Mouse (Mus musculus): ENCODE measurements around the gene Tmem63c. TPM values are rescaled to one million over a fixed set of nuclear protein-coding genes. Genes with fewer than 3 reads are reported as not detected.

The Tmem63c gene
- polyA plus RNA-seq, 1 experiment = not detected

DNA sequence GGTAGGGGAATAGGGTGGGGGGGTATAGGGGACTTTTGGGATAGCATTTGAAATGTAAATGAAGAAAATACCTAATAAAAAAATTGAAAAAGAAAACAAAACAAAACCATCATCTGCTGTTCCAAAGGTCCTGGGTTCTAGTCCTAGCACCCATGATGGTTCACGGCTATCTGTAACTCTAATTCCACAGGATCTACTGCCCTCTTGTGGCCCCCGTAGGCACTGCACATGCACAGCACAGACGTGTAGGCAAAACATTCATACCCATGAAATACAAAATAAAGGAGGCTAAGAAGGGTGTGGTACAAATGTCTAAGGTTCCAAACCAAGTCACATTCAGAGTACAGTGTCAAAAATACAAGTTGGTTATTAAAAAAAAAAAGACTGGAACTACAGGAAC, 4.1 kb upstream of the Tmem63c start:
- TF ChIP-seq CTCF (IDR thresholded peaks at IDR 0.05; ENCODE audit: insufficient read depth, low read depth, low read length) (no peak), POLR2A (IDR thresholded peaks at IDR 0.05; ENCODE audit: insufficient read depth, low read depth, low read length) (no peak)
- Histone ChIP-seq H3K4me1 (ENCODE audit: control insufficient read depth, insufficient read depth, low read length) (no peaks in the 10 kb centered on the region), H3K4me3 (ENCODE audit: insufficient read depth, low read depth, low read length) (no peak overlapping the region), H3K27ac (ENCODE audit: insufficient read depth, low read depth, low read length) (no peak overlapping the region)
- WGBS = 53% methylated on average over 3 of the region's 3 CpGs

DNA sequence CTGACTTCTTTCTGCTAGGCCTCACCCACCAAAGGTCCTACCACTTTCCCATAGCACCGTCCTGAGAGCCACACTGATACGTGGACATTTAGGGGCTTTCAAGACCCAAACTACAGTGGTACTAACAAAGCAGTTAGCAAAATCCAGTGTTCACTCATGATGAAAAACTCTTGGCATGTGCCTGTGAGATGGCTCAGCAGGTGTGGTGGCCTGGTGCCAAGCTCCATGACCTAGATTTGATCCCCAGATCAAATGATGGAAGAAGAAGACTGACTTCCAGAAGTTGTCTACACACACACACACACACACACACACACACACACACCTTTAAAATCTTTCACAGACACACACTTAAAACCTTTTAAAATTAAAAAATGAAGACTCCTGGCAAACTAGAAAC, 2.4 kb upstream of the Tmem63c start:
- H3K27ac ChIP-seq (ENCODE audit: insufficient read depth, low read depth, low read length) = no peak overlapping the region
- WGBS = 77% methylated on average over 2 of the region's 2 CpGs
- TF ChIP-seq POLR2A (IDR thresholded peaks at IDR 0.05; ENCODE audit: insufficient read depth, low read depth, low read length) (no peak), CTCF (IDR thresholded peaks at IDR 0.05; ENCODE audit: insufficient read depth, low read depth, low read length) (no peak)
- no peaks in the 10 kb centered on the region for H3K4me1 ChIP-seq (ENCODE audit: control insufficient read depth, insufficient read depth, low read length)
- H3K4me3 ChIP-seq (ENCODE audit: insufficient read depth, low read depth, low read length) = no peak overlapping the region

DNA sequence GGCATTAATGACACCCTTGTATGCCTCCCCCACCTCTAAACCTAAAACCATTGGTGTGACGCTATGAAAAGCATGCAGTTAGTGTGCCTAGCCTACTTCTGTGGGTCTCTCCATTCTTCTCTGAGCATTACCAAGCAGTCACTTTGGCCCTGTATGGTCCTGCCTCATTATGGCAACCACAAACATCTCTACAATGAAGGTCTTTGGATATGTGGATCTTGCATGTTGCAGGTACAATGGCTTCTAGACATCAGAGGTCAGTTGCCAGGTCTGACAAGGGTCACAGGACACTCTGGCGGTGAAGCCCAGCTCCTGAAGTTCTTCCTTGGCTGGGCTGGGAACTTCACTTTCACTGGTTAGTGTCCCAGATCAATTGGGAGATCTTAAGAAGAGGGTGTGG, 866 bp downstream of the Tmem63c start:
- 89% methylated on average over 2 of the region's 2 CpGs for WGBS
- Histone ChIP-seq H3K27ac (ENCODE audit: insufficient read depth, low read depth, low read length) (no peak overlapping the region), H3K4me1 (ENCODE audit: control insufficient read depth, insufficient read depth, low read length) (peaks cover 9% of the 10 kb centered on the region), H3K4me3 (ENCODE audit: insufficient read depth, low read depth, low read length) (no peak overlapping the region)
- TF ChIP-seq CTCF (IDR thresholded peaks at IDR 0.05; ENCODE audit: insufficient read depth, low read depth, low read length) (no peak), POLR2A (IDR thresholded peaks at IDR 0.05; ENCODE audit: insufficient read depth, low read depth, low read length) (no peak)

DNA sequence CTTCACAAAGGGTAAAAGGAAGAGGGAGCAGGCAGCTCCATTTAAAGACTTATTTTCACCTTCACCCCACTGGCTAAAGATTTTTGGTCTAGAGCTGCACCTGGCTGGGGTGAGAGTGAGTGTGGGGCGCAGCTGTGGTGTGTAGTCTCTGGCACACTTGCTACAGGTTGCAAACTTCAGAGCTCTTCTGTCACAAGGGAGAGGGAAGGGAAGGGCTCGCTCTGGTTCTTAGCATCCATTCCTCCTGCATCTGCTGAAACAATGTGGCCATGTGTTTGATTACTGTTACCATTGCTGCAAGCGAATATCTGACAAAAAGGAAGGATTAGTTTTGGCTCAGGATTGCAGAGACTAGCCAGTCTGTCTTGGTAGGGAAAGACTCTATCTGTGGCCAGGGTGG, 2.3 kb downstream of the Tmem63c start:
- 81% methylated on average over 3 of the region's 3 CpGs for WGBS
- peaks cover 20% of the 10 kb centered on the region for H3K4me1 ChIP-seq (ENCODE audit: control insufficient read depth, insufficient read depth, low read length)
- H3K4me3 ChIP-seq (ENCODE audit: insufficient read depth, low read depth, low read length) = no peak overlapping the region
- H3K27ac ChIP-seq (ENCODE audit: insufficient read depth, low read depth, low read length) = no peak overlapping the region
- TF ChIP-seq POLR2A (IDR thresholded peaks at IDR 0.05; ENCODE audit: insufficient read depth, low read depth, low read length) (no peak), CTCF (IDR thresholded peaks at IDR 0.05; ENCODE audit: insufficient read depth, low read depth, low read length) (no peak)

DNA sequence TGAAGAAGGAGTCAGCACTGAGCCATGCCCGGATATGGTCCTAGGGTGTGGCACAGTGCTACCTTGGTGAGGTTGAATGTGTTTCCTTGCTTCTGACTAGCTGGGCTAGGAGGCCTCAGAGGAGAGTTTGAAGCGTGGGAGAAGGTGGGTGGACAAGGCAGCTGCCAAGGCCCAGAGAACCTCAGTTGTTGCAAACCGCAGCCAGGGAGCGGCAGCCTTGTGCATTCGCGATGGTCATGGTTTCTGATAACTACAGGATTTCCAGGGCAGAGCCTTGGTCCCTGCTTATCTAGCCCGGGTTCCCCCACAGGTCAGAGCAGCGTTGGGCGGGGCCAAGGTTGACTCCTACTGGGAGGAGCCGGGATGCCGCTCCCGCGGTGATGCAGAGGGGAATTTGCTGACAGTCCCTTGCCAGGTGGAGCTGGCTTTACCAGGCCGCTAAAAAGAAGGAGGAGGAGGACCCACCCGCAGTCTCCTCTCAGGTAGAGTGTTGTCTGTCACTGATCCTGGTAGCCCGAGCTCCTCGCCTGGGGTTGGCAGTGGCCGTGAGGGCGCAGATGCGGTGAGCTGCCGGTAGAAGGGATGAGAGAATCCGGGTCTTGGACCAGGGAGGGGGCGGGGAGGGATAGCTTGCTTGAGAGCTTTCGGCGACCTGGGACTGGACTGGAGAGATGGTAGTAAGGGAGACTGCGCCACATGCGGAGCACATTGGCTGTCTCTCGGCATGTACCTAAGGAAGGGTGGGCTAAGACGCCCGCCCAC, 5.2 kb downstream of the Tmem63c start:
- TF ChIP-seq CTCF (IDR thresholded peaks at IDR 0.05; ENCODE audit: insufficient read depth, low read depth, low read length) (no peak), POLR2A (IDR thresholded peaks at IDR 0.05; ENCODE audit: insufficient read depth, low read depth, low read length) (no peak; the same call in 1 of the 2 replicates)
- 3% methylated on average over 30 of the region's 30 CpGs for WGBS
- H3K4me1 ChIP-seq (ENCODE audit: control insufficient read depth, insufficient read depth, low read length) = peaks cover 25% of the 10 kb centered on the region
- peak overlapping the region; percentile 88 for H3K4me3 ChIP-seq (ENCODE audit: insufficient read depth, low read depth, low read length)
- peak overlapping the region; percentile 60 for H3K27ac ChIP-seq (ENCODE audit: insufficient read depth, low read depth, low read length)

DNA sequence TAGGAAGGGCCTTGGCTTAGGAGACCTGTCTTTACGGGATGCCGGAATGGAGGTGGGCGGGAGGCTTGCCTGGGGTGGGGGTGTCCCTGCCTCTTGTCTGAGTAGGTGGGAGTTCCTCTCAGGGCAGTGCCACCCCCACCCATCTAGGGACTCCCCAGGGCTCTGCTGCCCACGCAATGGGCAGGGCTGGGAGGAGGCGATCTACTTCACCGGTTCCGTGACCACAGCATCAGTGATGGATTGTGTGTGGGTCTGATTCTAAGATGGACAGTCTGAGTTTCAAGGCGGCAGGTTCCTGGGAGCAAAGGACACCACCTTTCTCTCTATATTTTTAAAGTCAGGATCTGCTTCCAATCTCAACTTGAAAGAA, 5.7 kb downstream of the Tmem63c start:
- TF ChIP-seq POLR2A (IDR thresholded peaks at IDR 0.05; ENCODE audit: insufficient read depth, low read depth, low read length) = no peak
- no peak for TF ChIP-seq CTCF (IDR thresholded peaks at IDR 0.05; ENCODE audit: insufficient read depth, low read depth, low read length)
- H3K27ac ChIP-seq (ENCODE audit: insufficient read depth, low read depth, low read length) = no peak overlapping the region; the same call in 1 of the 2 replicates
- peaks cover 26% of the 10 kb centered on the region for H3K4me1 ChIP-seq (ENCODE audit: control insufficient read depth, insufficient read depth, low read length)
- WGBS = 7% methylated on average over 8 of the region's 8 CpGs
- H3K4me3 ChIP-seq (ENCODE audit: insufficient read depth, low read depth, low read length) = peak overlapping the region; percentile 88

DNA sequence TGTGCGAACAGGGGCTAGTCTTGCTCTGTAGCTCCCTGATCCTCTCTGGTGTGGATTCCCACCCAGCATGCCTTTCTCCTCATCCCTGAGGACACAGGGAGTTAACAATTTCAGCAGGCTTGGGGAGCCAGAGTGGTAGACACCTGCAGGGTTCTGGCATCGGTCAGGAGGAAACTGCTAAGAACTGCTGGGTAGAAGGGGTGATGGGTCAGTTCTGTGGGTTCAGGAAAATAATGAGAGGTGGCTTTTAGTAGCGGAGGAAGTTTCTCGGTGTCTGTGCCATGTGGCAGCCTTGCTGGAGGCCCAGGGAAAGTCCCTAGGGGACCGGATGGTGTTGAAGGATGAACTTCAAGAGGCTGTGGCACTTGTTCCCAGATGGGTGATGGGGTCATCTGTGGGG, 6.3 kb downstream of the Tmem63c start:
- no peak for TF ChIP-seq CTCF (IDR thresholded peaks at IDR 0.05; ENCODE audit: insufficient read depth, low read depth, low read length)
- TF ChIP-seq POLR2A (IDR thresholded peaks at IDR 0.05; ENCODE audit: insufficient read depth, low read depth, low read length) = no peak
- no peak overlapping the region for H3K27ac ChIP-seq (ENCODE audit: insufficient read depth, low read depth, low read length)
- 63% methylated on average over 5 of the region's 5 CpGs for WGBS

DNA sequence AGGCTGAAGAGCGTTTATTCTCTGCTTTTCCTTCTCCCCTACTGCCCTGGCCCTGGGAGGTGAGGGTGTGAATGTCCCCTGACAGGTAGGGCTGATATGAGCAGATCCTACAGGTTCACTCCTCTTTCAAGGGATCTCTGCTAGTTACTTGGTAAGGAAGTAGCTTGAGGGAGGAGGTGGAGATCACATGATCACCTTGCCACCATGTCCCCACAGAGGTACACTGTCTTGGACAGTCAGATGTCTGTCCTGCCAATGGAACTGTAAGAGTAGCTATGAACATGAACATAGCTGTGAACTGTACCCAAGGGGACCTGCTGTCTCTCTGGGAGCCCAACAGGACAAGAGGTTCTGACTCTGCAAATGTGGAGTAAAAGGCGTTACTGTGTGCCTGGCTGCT, 6.9 kb downstream of the Tmem63c start:
- TF ChIP-seq CTCF (IDR thresholded peaks at IDR 0.05; ENCODE audit: insufficient read depth, low read depth, low read length) (no peak), POLR2A (IDR thresholded peaks at IDR 0.05; ENCODE audit: insufficient read depth, low read depth, low read length) (no peak)
- 91% methylated on average over 2 of the region's 2 CpGs for WGBS
- no peak overlapping the region for H3K27ac ChIP-seq (ENCODE audit: insufficient read depth, low read depth, low read length)
- H3K4me1 ChIP-seq (ENCODE audit: control insufficient read depth, insufficient read depth, low read length) = peaks cover 29% of the 10 kb centered on the region
- H3K4me3 ChIP-seq (ENCODE audit: insufficient read depth, low read depth, low read length) = no peak overlapping the region

More for the DNA sequence above, 6.3 kb downstream of the Tmem63c start:
- H3K4me1 ChIP-seq (ENCODE audit: control insufficient read depth, insufficient read depth, low read length) = peaks cover 29% of the 10 kb centered on the region
- H3K4me3 ChIP-seq (ENCODE audit: insufficient read depth, low read depth, low read length) = peak overlapping the region; percentile 20; the same call in 1 of the 2 replicates

DNA sequence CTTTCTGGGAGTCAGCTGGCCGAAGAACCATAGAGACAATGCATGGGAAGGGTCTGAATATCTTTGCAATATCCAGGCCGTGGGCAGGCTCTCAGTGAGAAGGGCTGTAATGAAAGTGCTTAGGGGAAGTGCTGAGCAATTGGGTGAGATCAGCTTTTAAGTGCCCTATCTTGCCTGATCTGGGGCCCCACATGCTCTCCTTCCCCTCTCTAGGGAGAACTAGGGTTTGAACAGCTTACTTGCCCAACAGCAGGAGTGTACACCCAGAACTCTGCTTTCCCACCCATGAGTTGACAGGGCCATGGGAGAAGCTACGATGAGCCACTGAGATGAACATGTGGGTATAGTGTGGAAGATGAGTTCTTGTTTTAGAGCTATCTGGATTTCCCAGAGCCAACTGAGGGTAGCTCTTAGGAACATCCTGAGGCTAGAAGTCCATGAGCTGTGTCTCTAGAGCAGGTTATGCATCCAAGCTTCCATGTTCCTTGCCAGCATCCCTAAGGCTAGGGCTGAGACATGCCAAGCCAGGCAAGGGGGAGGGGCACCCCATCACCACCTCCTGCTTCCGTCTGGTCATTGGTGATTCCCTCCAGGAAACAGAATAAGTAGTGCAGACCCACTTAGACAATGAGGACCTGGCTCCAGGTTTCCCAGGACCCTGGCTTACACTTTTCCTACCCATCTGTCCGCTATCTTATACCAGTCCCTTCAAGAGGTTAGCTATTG, 8.3 kb downstream of the Tmem63c start:
- 84% methylated on average over 5 of the region's 5 CpGs for WGBS
- TF ChIP-seq CTCF (IDR thresholded peaks at IDR 0.05; ENCODE audit: insufficient read depth, low read depth, low read length) (no peak), POLR2A (IDR thresholded peaks at IDR 0.05; ENCODE audit: insufficient read depth, low read depth, low read length) (no peak)
- no peak overlapping the region for H3K4me3 ChIP-seq (ENCODE audit: insufficient read depth, low read depth, low read length)
- peaks cover 29% of the 10 kb centered on the region for H3K4me1 ChIP-seq (ENCODE audit: control insufficient read depth, insufficient read depth, low read length)
- no peak overlapping the region for H3K27ac ChIP-seq (ENCODE audit: insufficient read depth, low read depth, low read length)

Data from olfactory bulb, adult 2 months (tissue).